Mouse (Mus musculus) urinary bladder, adult 18-20 months (tissue): ENCODE data around the gene Ppcdc.
A peak's percentile ranks its signal among the peaks of the same experiment; 100 is the strongest.
"Not testable (repeated sequence)": the region's sequence is repeated elsewhere in the genome, so short reads cannot be mapped to it uniquely, and the experiment has no call there.

Experiments used
- DNase-seq, 2 experiments: peaks; one replicate each; pipeline ENCODE4 v3.0.0; 2022; ENCODE audit warnings: low spot score in 2 of 2, mixed read lengths in 2 of 2

Ppcdc gene

DNA sequence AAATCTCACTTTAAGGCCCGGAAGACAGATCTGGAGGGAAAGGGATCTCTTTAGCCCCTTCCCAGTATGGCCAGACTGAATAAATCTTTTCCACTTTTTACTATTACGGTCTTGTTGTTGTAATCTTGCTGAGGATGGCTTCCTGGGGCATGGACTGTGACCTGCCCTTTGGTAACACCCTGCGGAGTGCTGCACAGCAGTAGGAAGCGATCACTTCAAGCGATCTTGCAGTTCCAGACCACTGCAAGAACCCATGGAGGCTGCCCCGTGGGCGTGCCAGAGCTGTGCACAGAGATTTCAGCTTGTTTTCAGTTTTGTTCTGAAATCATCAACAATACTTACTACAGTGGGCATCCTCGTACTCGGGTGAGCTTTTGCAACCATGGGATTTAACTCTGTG is 8.7 kb downstream of the Ppcdc start:
- DNase-seq, result no peak

- no peak for DNase-seq
Observed at GRCm38 (mm10) chr9:57428391-57428790, 11.5 kb downstream of the Ppcdc start.

DNA sequence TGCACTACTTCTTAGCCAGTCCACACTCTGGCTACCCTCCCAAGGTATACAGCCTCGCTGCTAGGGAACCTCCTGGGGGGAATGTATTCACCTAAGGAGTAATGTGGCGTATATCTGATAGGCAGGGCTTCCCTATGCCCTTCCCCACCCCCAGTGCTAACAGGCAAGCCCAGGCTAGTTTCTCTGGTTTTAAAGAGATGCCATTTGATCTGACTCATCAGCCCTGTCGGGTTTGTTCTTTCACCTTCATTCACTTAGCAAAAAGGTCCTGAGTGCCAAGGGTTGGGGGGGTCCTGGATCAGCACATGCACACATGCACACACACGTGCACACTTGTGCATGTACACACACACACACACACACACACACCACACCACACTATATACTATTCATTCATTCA is 12.0 kb downstream of the Ppcdc start:
- peak in 1 of 2 experiments; percentile 49 for DNase-seq

DNA sequence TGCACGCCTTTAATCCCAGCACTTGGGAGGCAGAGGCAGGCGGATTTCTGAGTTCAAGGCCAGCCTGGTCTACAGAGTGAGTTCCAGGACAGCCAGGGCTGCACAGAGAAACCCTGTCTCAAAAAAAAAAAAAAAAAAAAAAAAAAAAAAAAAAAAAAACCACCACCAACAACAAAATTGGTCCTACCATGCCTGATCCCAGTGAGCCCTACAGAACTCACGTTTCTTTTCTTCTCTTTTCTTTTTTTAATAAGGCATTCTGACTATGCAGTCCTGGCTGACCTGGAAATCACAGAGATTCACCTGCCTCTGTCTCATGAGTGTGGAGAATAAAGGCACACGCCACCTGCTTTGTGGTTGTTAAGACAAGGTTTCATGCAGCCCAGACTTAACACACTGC is 12.8 kb downstream of the Ppcdc start:
- not testable (repeated sequence) for DNase-seq

DNA sequence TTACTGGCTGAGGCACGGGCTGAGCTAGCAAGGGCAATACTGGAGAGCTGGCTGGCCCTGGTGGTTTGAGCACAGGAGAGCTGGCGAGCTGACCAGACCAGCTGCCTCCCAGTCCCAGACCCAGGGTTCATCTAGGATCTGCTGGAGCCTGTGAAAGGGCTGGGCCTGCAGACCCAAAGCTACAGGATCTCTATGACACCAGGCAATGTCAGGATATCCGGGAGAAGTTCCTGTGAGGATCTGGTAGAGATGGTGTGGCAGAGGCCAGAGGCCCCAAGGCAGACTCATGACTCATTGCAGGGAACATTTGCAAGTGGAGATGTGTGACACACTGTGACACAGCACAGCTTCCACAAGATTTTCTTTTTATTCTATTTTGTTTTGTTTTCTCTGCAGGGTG is 14.8 kb downstream of the Ppcdc start:
- DNase-seq, result no peak

GRCm38 (mm10) chr9:57424066-57424465 is 15.9 kb downstream of the Ppcdc start:
- no peak for DNase-seq

GRCm38 (mm10) chr9:57421688-57422111 is 18.2 kb downstream of the Ppcdc start:
- DNase-seq, result no peak

- DNase-seq, result peak in 1 of 2 experiments; percentile 79
Observed at GRCm38 (mm10) chr9:57421121-57421571, 18.8 kb downstream of the Ppcdc start.

DNA sequence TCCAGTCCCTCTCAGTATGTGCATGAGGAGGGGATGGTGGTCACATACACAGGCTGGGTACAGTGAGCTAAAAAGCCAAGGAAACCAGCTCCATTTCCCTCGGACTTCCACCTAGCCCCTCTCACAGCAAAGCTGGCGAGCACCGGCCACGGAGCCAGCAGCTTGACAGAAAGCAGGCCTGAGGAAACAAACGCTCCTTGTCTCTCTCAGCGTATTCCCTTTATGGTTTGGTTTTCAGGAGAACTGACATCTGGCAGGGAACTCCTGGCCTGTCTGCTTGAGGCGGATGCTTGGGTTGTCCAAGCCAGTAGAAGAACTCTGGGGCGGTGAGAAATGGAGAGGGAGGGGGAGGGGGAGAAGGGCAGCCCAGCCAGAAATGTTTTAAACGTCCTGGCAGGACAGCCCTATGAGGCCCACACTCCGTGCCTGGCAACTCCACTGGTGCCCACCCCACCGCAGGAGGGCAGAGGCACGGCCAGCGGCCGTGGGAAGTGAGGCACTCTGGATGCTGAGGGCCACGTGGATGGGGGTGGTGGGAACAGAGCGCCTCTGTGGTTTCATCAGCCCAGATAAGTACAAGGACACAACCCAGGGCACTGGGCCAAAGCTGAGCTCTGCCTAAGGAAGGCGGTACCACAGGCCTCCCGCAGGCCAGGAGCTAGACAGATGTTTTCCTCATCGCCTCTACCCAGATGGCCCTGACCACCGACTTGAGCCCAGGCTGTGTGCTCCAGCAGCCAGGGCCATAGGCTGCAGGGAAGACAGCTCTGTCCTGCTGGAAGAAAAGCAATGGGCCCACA is 19.4 kb downstream of the Ppcdc start:
- peak; percentile 61 to 88 for DNase-seq

DNA sequence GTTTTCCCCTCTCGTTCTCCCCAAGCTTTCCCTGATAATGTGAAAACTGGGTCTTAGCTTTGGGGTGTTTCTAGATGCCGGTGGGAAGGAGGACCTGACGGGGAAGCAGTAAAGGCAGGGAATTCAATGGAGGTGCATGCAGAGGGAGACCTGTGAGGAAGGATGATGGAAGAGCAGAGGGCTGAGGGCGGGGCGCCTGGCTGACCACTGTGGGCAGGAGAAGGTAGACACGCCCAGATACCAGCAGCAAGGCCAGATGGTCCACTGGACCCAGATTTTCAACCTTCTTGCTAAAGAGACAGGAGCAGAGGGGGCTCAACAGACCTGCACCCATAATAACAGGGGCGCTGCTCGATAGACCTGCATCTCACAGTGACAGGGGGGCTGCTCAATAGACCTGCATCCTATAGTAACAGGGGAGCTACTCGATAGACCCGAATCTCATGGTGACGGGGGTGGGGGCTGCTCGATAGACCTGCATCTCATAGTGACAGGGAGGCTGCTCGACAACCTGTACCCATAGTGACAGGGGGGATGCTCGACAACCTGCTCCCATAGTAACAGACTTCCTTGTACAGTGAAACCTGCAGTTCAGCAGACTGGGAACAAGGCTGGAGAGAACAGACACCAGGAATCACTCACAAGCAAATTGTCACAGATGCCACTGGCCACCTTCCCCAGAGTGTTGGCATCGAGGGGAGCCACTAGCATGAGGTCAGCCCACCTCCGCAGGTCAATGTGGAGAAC is 20.2 kb downstream of the Ppcdc start:
- DNase-seq, result no peak

DNA sequence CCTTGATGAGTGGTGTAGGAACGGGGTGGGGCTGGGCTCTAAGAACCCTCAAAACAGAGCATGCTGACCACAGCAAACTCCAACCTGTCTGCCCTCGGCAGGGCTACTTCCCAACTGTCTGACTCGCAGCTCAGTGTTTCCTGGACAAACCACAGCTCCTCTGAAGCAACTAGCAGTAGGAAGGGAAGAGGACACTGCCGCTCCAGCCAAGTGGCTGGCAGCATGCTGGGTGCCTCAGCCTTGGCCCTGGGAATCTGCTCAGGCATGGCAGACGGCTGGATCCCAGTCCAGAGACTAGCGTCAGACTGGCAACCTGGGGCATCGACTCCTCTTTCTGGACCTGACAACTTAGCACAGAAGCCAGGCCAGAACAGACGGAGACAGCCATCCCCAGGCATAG is 22.6 kb downstream of the Ppcdc start:
- no peak for DNase-seq

GRCm38 (mm10) chr9:57407120-57407905 is 32.6 kb downstream of the Ppcdc start:
- no peak for DNase-seq

- DNase-seq, result no peak
Observed at GRCm38 (mm10) chr9:57406395-57406794, 33.5 kb downstream of the Ppcdc start.

GRCm38 (mm10) chr9:57404036-57404435 is 35.9 kb downstream of the Ppcdc start:
- no peak for DNase-seq

DNA sequence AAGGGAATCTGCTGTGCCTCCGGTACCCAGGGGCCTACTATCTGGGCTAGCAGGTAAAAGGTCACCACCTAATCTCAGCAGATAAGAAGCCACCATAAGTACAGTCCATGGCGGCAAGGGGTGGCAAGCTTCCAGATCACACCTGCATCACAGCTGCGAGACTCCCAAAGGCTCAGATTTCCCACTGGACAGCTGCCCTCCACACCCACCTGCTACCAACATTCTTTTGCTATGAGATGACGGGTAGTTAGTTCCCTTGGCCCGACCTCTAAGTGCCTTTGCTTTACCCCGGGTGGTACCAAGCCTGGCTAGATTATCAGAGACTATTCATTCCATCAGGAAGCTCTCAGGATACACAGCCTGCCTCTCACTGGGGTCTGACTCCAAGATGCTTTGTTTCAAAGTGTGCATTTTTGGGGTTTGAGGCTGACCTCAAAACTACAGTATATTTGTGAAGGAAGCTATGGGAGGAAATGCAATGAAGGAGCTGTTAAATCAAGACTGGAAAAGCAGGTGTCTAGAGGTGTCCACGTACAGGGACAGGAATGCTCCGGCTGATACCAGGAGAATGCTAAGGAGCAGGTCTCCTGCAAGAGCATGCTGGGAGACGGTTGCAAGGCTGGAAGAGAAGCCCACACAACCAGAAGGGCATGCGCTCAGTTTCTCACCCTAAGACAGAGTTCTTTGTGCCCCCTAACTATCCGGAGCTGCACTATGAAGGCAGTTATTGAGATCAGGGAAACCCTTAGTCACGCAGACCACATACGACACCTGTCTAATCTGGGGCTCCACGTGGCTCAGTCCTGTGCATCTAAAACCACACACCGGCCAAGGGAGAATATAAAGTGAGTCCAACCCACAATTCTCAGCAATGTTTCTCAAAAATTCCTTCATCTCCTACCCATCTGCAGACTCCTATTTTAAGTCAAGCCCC is 37.3 kb downstream of the Ppcdc start:
- no peak for DNase-seq

DNA sequence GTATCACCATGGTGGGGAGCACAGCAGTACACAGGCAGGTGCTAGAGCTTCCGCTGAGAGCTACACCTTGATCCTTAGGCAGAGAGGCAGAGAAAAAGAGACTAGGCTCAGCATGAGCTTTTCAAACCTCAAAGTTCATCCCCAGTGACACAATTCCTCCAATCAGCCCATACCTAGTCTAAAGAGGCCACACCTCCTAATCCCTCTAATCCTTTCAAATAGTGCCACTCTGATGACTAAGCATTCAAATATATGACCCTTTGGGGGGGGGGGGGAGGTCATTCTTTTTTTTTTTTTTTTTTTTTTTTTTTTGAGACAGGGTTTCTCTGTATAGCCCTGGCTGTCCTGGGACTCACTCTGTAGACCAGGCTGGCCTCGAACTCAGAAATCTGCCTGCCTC is 41.2 kb downstream of the Ppcdc start:
- DNase-seq, result no peak

- DNase-seq, result no peak
Observed at GRCm38 (mm10) chr9:57392892-57393291, 47.0 kb downstream of the Ppcdc start.

GRCm38 (mm10) chr9:57390869-57391268 is 49.1 kb downstream of the Ppcdc start:
- DNase-seq, result no peak

DNA sequence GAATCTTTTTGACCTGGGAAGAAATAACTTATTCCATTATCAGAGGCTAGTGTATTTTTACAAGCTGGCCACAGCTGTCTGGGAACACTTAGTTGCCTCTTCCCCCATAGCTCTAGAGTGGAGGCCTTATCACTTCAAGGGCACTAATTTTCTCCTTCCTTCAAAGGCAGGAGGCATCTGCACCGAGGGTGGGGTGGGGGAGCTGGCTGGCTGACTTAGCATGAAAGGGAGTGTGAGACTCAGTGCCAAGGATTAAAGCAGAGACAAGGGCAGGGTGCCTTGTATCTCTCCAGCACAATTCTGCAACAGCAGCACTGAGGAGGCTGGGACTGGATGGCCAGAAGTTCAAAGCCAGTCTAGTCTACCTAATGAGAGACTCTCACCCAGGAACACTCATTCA is 50.8 kb downstream of the Ppcdc start:
- DNase-seq, result no peak

GRCm38 (mm10) chr9:57386926-57387325 is 53.0 kb downstream of the Ppcdc start:
- no peak for DNase-seq

DNA sequence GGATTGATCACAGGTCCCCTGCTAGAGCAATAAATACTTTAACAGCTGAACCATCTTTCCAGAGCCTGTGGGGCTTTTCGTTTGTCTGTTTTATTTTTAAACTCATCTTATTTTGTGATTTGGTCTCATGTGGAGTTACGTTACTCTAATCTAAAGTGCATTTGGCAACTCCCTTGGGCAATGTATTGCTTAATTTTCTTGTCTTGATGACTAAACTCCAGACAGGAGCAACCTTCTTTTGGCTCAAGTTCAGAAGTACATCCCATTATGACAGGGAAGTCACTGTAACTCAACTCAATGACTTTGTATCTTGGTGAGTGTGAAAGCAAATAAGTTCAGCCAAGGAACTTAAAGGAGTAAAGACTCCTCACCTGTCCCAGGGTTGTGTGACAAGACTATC is 55.3 kb downstream of the Ppcdc start:
- no peak for DNase-seq
